Mouse (Mus musculus): Measurements from ENCODE around the gene Siglec1. TPM values are rescaled to one million over a fixed set of nuclear protein-coding genes. Genes with fewer than 3 reads are reported as not detected.

Gene Siglec1
- total and polyA plus RNA-seq, 2 experiments from 2014 or later = 0.28 to 0.99 TPM

- 12% methylated on average over 7 of the region's 7 CpGs for WGBS
- peak overlapping the region; percentile 17; the same call in 1 of the 2 replicates for H3K4me2 ChIP-seq (ENCODE audit: low read depth, low read length)
- H3K9ac ChIP-seq (replicated peaks; ENCODE audit: low read length) = no peak overlapping the region
- no peaks in the 10 kb centered on the region for H3K27me3 ChIP-seq (ENCODE audit: insufficient read depth, low read length)
- H3K36me3 ChIP-seq (ENCODE audit: insufficient read depth, low read length) = no peaks in the 10 kb centered on the region
- H3K27ac ChIP-seq = no peak overlapping the region
- peaks cover 6% of the 10 kb centered on the region; the same call in 1 of the 2 replicates for H3K4me1 ChIP-seq (ENCODE audit: insufficient read depth, low read length)
- TF ChIP-seq CTCF (IDR thresholded peaks at IDR 0.05; ENCODE audit: low read depth) = peak; percentile 38
- no peak for ATAC-seq
- no peak overlapping the region for H3K4me3 ChIP-seq (ENCODE audit: low read length)
- no peaks in the 10 kb centered on the region for H3K9me3 ChIP-seq (ENCODE audit: low read length)
- no peak for DNase-seq (ENCODE audit: low spot score)
These were observed 42.2 kb downstream of the Siglec1 start for GRCm38 (mm10) chr2:131044354-131044852.

GRCm38 (mm10) chr2:131042988-131043387 lies 43.6 kb downstream of the Siglec1 start, which contains the start of gene Gfra4:
Gfra4 (minus strand) TSS chr2:131043088.
- Histone ChIP-seq H3K9me3 (ENCODE audit: low read length) (no peaks in the 10 kb centered on the region), H3K9ac (replicated peaks; ENCODE audit: low read length) (peak within 1 kb of the TSS; percentile 73; the same call in 1 of the 2 replicates), H3K27ac (no peak within 1 kb of the TSS), H3K36me3 (ENCODE audit: insufficient read depth, low read length) (no peaks in the 10 kb centered on the region), H3K4me3 (ENCODE audit: low read length) (peak within 1 kb of the TSS; percentile 56), H3K4me1 (ENCODE audit: insufficient read depth, low read length) (peaks cover 6% of the 10 kb centered on the region; the same call in 1 of the 2 replicates), H3K27me3 (ENCODE audit: insufficient read depth, low read length) (no peaks in the 10 kb centered on the region), H3K4me2 (ENCODE audit: low read depth, low read length) (peak within 1 kb of the TSS; percentile 90)
- 59% methylated on average over 2 of the region's 2 CpGs for WGBS
- TF ChIP-seq CTCF (IDR thresholded peaks at IDR 0.05; ENCODE audit: low read depth) = no peak
- DNase-seq (ENCODE audit: low spot score) = no peak
- no peak for ATAC-seq

- peak; percentile 85 for ATAC-seq
- Histone ChIP-seq H3K9me3 (ENCODE audit: low read length) (no peaks in the 10 kb centered on the region), H3K9ac (replicated peaks; ENCODE audit: low read length) (peak overlapping the region; percentile 73), H3K4me3 (ENCODE audit: low read length) (peak overlapping the region; percentile 56), H3K4me1 (ENCODE audit: insufficient read depth, low read length) (peaks cover 6% of the 10 kb centered on the region; the same call in 1 of the 2 replicates), H3K4me2 (ENCODE audit: low read depth, low read length) (peak overlapping the region; percentile 90), H3K27ac (peak overlapping the region; percentile 77), H3K36me3 (ENCODE audit: insufficient read depth, low read length) (no peaks in the 10 kb centered on the region), H3K27me3 (ENCODE audit: insufficient read depth, low read length) (no peaks in the 10 kb centered on the region)
- 3% methylated on average over 107 of the region's 115 CpGs for WGBS
- no peak for TF ChIP-seq CTCF (IDR thresholded peaks at IDR 0.05; ENCODE audit: low read depth)
- peak; percentile 86 for DNase-seq (ENCODE audit: low spot score)
These were observed 45.4 kb downstream of the Siglec1 start for GRCm38 (mm10) chr2:131040854-131041825.

GRCm38 (mm10) chr2:131038675-131039074 lies 47.9 kb downstream of the Siglec1 start:
- no peak overlapping the region for H3K9ac ChIP-seq (replicated peaks; ENCODE audit: low read length)
- H3K9me3 ChIP-seq (ENCODE audit: low read length) = no peaks in the 10 kb centered on the region
- peaks cover 6% of the 10 kb centered on the region; the same call in 1 of the 2 replicates for H3K4me1 ChIP-seq (ENCODE audit: insufficient read depth, low read length)
- no peak overlapping the region for H3K27ac ChIP-seq
- no peaks in the 10 kb centered on the region for H3K27me3 ChIP-seq (ENCODE audit: insufficient read depth, low read length)
- no peak overlapping the region for H3K4me2 ChIP-seq (ENCODE audit: low read depth, low read length)
- no peaks in the 10 kb centered on the region for H3K36me3 ChIP-seq (ENCODE audit: insufficient read depth, low read length)
- no peak for DNase-seq (ENCODE audit: low spot score)
- no peak overlapping the region for H3K4me3 ChIP-seq (ENCODE audit: low read length)
- TF ChIP-seq CTCF (IDR thresholded peaks at IDR 0.05; ENCODE audit: low read depth) = no peak
- WGBS = 80% methylated on average over 5 of the region's 5 CpGs
- ATAC-seq = no peak

GRCm38 (mm10) chr2:131038197-131038596 lies 48.4 kb downstream of the Siglec1 start:
- TF ChIP-seq CTCF (IDR thresholded peaks at IDR 0.05; ENCODE audit: low read depth) = no peak
- Histone ChIP-seq H3K27me3 (ENCODE audit: insufficient read depth, low read length) (no peaks in the 10 kb centered on the region), H3K27ac (no peak overlapping the region), H3K4me3 (ENCODE audit: low read length) (no peak overlapping the region), H3K9me3 (ENCODE audit: low read length) (no peaks in the 10 kb centered on the region), H3K36me3 (ENCODE audit: insufficient read depth, low read length) (no peaks in the 10 kb centered on the region), H3K4me1 (ENCODE audit: insufficient read depth, low read length) (peaks cover 6% of the 10 kb centered on the region; the same call in 1 of the 2 replicates), H3K4me2 (ENCODE audit: low read depth, low read length) (no peak overlapping the region), H3K9ac (replicated peaks; ENCODE audit: low read length) (no peak overlapping the region)
- DNase-seq (ENCODE audit: low spot score) = no peak
- no peak for ATAC-seq
- 89% methylated on average over 6 of the region's 6 CpGs for whole genome bisulfite sequencing

GRCm38 (mm10) chr2:131037226-131037990 lies 49.2 kb downstream of the Siglec1 start:
- TF ChIP-seq CTCF (IDR thresholded peaks at IDR 0.05; ENCODE audit: low read depth) = no peak
- no peak for ATAC-seq
- DNase-seq (ENCODE audit: low spot score) = no peak
- no peaks in the 10 kb centered on the region for H3K27me3 ChIP-seq (ENCODE audit: insufficient read depth, low read length)
- WGBS = 44% methylated on average over 17 of the region's 17 CpGs
- H3K4me1 ChIP-seq (ENCODE audit: insufficient read depth, low read length) = peaks cover 6% of the 10 kb centered on the region; the same call in 1 of the 2 replicates
- H3K4me2 ChIP-seq (ENCODE audit: low read depth, low read length) = no peak overlapping the region
- H3K9me3 ChIP-seq (ENCODE audit: low read length) = no peaks in the 10 kb centered on the region
- no peak overlapping the region for H3K27ac ChIP-seq
- H3K9ac ChIP-seq (replicated peaks; ENCODE audit: low read length) = no peak overlapping the region
- no peak overlapping the region for H3K4me3 ChIP-seq (ENCODE audit: low read length)
- H3K36me3 ChIP-seq (ENCODE audit: insufficient read depth, low read length) = no peaks in the 10 kb centered on the region

Measured in hindbrain, postnatal 0 days (tissue).